Mouse (Mus musculus) hindbrain, embryonic 12.5 days (tissue): ENCODE results near the gene Pak1ip1. TPM values are rescaled to one million over a fixed set of nuclear protein-coding genes. Genes with fewer than 3 reads are reported as not detected.

Source experiments
- ATAC-seq: fragments of 200-750 bp; cut with Nextera tagmentation; 2 replicates; pipeline ENCODE4 v1.8.0; 2017; ENCODE audit warnings: moderate TSS enrichment; ENCODE audit not compliant: low FRiP score
- H3K27ac ChIP-seq: fragments of 300-500 bp; sonication (generic); 2 replicates; pipeline ENCODE4 v1.5.1; 2016; ENCODE audit warnings: mild to moderate bottlenecking
- H3K27me3 ChIP-seq: fragments of 300-500 bp; sonication (generic); 2 replicates; pipeline ENCODE4 v1.6.1; 2016; ENCODE audit warnings: mild to moderate bottlenecking
- H3K36me3 ChIP-seq: fragments of 300-500 bp; sonication (generic); 2 replicates; pipeline ENCODE4 v1.6.1; 2016; ENCODE audit warnings: mild to moderate bottlenecking
- H3K4me1 ChIP-seq: fragments of 300-500 bp; sonication (generic); 2 replicates; pipeline ENCODE4 v1.6.1; 2016
- H3K4me2 ChIP-seq: fragments of 300-500 bp; sonication (generic); replicated peaks from 2 replicates; pipeline ENCODE4 v1.6.1; 2016; ENCODE audit warnings: mild to moderate bottlenecking
- H3K4me3 ChIP-seq: fragments of 300-500 bp; sonication (generic); 2 replicates; pipeline ENCODE4 v1.5.1; 2016; ENCODE audit warnings: mild to moderate bottlenecking
- H3K9ac ChIP-seq: fragments of 300-500 bp; sonication (generic); 2 replicates; pipeline ENCODE4 v1.6.1; 2016; ENCODE audit warnings: mild to moderate bottlenecking, moderate library complexity
- H3K9me3 ChIP-seq: fragments of 300-500 bp; sonication (generic); replicated peaks from 2 replicates; pipeline ENCODE4 v1.6.1; 2016; ENCODE audit warnings: mild to moderate bottlenecking
- WGBS: fragments of 180-500 bp; shearing (Covaris S2); methylation state at CpG from one replicate; pipeline ENCODE4 v1.1.7; 2016; 5-methylcytosine and 5-hydroxymethylcytosine counted together
- polyA plus RNA-seq: library from polyadenylated mRNA; unstranded; fragments of >200 nt; fragmentation: Nextera tagmentation; extraction: Ambion mirVana; gene quantifications from 2 replicates; pipeline ENCODE4 v1.2.1, GENCODE M21; 2016

The Pak1ip1 gene
- polyA plus RNA-seq, 1 experiment from 2014 or later: 67.9 TPM

DNA sequence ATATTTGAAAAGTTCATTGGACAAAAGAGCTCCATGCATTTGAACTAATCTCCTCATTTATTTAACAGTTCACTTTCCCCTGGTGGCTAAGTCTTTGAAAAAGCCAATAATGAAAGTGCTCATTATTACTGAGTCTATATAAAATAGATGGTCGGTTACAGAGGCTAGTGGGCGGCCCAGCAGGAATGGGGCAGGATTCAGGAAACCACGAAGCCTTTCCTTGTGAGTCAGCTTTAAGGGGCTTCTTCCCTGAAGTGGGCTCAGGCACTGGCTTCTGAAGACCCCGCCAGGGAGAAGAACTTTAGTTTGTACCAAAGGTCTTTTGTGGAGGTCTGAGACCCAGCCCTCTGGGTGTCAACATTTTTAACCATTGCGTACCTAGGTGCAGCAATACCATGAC is 51.1 kb downstream of the Pak1ip1 start:
- Histone ChIP-seq H3K9ac (no peak overlapping the region), H3K4me1 (no peaks in the 10 kb centered on the region), H3K9me3 (no peaks in the 10 kb centered on the region), H3K27me3 (no peaks in the 10 kb centered on the region), H3K4me3 (no peak overlapping the region), H3K36me3 (no peaks in the 10 kb centered on the region), H3K27ac (no peak overlapping the region), H3K4me2 (no peak overlapping the region)
- 70% methylated on average over 5 of the region's 5 CpGs for WGBS
- no peak for ATAC-seq

Other genes starting within 250 kb of the Pak1ip1 start
- 5.0 and 5.8 TPM in 2 replicates for gene Gcnt2, start 141.3 kb upstream of the Pak1ip1 start, polyA plus RNA-seq
- 139 and 148 TPM in 2 replicates for gene Tmem14c, start 15.3 kb downstream of the Pak1ip1 start, polyA plus RNA-seq
- 1.2 and 1.9 TPM in 2 replicates for gene Mak, start 78.7 kb downstream of the Pak1ip1 start, polyA plus RNA-seq
- gene Gcm2, start 110.0 kb downstream of the Pak1ip1 start, polyA plus RNA-seq: not detected in 2 replicates
- not detected in 2 replicates for gene Sycp2l, start 113.3 kb downstream of the Pak1ip1 start, polyA plus RNA-seq
- 38.0 and 41.4 TPM in 2 replicates for gene Elovl2, start 219.4 kb downstream of the Pak1ip1 start, polyA plus RNA-seq
- gene Smim13, start 248.8 kb downstream of the Pak1ip1 start, polyA plus RNA-seq: 20.0 and 21.5 TPM in 2 replicates